Mouse (Mus musculus) kidney, adult 11 months (tissue): ENCODE measurements around the gene Kif3a.
"Not testable (repeated sequence)": the region's sequence is repeated elsewhere in the genome, so short reads cannot be mapped to it uniquely, and the experiment has no call there.

Experiments used
- DNase-seq: peaks from one replicate; pipeline ENCODE4 v3.0.0; 2022

Gene Kif3a

DNA sequence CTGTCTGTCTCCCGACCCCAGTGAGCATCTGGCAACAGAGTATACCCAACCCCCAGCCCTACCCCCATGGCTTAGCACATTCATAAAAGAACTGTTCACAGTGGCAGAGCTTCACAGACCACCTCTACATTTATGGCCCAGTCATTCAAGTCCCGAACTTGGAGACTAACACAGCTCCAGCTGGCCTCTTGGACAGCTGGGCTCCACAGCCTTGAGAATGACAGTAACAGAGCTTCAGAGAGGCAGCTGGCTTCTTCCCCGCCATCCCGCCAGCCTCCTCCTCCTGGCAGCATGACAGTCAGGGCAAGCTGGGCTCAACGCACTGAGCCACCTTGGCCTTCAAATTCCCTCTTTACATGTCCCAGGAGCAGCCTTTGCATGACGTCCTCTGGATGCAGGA is 20.9 kb upstream of the Kif3a start:
- no peak for DNase-seq

DNA sequence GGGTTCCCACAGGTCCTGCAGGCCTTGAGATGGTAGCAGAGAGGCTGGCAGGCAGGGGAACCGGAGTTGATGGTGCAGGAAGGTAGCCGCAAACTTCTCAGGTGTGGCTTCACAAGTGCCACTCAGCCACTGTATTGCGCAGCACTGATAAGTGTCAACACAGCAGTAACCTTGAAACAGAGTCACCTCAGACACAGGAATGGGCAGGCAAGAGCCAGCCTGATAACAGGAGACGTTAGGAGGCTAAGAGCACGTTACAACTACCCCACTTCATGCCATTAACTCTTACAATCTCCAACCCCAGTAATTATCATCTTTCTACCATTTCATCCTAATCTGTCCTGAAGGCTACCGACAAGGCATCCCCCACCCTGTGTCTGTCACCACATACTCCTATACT is 19.6 kb upstream of the Kif3a start:
- no peak for DNase-seq

DNA sequence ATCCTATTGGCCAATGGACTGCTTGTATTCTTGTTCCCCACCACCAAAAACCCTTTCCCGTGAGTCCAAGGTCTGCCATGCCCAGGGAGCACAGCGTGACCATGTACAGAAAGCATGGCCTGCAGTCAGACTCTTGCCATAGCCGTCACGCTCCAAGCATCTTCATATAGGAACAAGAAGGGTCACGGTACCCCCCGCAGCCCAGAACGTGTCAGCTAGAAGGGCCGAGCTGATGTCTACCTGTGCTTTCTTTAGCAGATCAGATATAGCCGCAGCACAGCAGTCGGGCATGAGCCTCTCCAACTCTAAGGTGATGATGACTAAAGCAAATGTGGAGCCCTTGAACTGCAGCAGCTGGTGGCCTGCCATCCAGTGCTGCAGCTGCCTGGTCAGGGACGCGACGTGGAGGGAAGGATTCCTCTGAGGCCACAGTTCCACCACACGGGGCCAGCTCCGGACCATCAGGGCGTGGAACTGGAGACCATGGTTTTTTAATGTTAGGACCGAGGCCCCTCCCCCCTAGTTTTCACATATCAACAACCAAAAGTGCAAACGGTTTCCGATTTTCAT is 19.1 kb upstream of the Kif3a start:
- no peak for DNase-seq

DNA sequence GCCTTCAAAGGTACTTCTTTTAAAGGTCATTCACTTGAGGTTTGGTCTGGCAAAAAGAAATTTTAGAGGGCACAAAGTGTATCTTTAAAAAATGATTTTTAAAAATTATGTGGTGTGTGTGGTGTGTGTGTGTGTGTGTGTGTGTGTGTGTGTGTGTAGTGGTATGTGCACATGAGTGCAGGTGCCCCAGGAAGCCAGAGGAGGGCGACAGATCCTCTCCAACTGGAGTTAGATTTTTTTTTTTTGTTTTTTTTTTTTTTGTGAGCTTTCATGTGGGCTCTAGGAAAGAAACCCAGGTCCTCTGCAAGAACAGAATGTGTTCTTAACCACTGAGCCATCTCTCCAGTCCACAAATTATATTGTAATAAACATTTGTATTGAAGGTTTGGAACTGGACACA is 16.5 kb upstream of the Kif3a start:
- no peak for DNase-seq

DNA sequence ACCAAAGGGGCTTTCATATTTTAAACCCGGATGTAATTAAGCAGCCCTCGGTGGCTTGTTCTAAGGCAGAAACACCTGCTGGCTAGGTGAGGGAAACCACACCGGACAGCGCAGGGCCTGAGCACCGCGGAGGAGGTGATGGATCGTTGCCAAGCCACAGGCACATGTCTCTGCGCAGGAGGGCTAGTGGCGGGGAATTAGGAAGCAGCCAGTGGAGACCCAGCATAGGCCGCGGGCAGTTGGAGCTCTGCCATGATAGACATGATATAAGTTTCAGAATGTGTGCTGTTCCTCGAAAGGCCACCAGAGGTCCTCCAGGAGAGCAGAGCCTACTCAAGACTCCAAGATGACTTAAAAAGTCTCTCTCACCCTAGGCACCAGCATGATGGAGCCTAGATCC is 15.4 kb upstream of the Kif3a start:
- DNase-seq: no peak

DNA sequence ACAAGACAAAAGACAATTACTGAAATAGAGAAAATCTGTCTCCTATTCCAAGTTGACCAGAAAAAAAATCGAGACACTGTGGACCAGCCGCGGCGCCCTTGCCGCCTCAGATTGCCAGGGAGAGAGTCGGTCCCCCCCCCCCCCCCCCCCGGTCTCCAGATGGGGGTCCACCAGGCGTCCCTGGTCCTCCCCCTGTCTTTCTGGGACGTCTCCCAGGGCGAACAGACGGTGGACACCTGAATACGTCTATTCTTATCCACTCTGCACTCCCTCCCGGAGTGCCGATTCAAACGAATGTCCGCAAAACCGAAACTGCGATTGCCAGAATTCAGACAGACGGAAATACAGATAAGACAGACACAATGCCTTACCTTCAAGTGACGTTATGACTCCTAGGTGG is 10.7 kb upstream of the Kif3a start:
- not testable (repeated sequence) for DNase-seq

DNA sequence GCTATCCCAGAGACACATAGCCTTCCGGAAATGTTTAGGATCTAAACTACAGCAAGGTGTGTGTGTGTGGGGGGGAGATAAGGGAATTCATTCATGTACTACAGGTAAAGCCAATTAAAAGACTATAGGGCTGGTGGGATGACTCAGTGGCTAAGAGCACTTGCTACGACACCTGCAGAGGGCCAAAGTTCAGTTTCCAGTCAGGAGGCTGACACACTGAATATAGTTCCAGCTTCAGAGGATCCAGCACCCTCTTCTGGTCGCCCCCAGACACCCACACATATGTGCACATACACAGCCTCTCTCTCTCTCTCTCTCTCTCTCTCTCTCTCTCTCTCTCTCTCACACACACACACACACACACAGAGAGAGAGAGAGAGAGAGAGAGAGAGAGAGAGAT is 9.2 kb upstream of the Kif3a start:
- not testable (repeated sequence) for DNase-seq

DNA sequence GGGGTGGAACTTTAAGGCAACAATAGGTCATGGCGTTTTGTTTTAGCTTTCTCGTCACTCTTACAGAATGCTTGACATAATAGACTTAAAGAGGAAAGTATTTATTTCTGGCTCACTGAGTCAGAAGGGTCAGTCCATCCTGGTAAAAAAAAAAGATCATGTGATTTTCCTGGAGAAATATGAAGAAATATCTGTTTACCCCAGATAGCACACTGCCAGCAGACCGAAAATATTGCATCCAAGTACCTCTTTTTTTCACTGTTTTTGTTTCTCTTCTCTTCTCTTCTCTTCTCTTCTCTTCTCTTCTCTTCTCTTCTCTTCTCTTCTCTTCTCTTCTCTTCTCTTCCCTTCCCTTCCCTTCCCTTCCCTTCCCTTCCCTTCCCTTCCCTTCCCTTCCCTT is 7.2 kb upstream of the Kif3a start:
- DNase-seq: not testable (repeated sequence)

DNA sequence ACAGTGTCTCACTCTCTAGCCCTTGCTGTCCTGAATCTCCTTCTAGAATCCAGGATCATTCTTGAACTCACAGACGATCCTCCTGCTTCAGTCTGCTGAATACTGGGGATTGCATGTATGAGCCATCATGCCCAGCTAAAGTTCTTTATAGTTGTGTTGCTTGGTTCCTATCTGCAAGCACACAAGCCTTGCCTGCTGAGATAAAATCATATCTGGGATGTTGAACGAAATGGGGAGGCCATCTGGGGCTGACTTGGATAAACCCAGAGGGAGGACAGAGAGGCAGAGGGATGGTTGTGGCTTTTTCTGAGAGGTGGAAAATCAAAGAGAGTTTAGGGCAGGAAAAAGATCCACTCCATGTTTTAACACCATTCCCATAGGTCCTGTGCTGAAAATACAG is 5.2 kb upstream of the Kif3a start:
- no peak for DNase-seq

DNA sequence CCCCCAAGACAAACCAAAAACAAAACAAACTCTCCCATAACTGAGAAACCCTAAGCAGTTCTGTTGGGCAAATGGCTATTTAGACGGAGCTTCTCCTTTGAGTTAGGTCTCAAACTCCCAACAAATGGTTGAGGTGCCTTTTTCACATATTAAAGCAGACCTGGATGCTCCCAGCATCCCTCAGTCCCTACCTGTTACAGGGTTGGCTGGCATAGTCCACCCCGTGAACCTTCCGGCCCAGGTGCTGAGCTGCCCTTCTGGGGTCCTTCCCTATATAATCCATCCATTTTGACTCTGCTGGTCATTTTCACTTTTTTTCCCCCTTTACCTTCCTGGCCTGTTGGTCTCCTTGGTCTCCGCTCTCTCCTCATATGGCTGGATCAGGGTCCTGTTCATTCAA is 533 bp upstream of the Kif3a start:
- no peak for DNase-seq

DNA sequence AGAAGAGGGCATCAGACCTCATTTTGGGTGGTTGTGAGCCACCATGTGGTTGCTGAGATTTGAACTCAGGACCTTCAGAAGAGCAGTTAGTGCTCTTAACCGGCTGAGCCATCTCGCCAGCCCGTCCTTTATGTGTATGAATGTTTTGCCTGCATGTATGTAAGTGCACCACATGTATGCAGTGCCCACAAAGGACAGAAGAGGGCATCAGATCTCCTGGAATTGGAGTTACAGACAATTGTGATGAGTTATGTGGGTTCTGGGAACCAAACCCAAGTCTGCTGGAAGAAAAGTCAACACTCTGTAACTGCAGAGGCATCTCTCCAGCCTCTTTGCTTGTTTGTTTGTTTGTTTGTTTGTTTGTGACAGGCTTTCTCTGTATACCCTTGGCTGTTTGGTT is 13.4 kb downstream of the Kif3a start:
- no peak for DNase-seq

DNA sequence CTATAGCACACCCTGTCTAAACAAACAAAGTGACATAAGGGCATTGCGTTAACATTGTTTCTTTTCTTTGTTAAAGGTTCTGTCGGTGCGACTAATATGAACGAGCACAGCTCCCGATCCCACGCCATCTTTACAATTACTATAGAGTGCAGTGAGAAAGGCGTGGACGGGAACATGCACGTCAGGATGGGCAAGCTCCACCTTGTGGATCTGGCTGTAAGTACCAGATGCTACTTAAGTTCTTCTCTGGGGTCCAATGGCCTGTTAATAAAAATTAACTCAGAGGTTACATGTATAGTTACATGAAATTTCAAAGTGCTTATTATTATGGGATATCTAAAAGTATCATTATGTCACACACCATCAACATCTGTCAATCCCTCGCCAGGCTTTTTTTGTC is 16.0 kb downstream of the Kif3a start:
- DNase-seq: no peak

DNA sequence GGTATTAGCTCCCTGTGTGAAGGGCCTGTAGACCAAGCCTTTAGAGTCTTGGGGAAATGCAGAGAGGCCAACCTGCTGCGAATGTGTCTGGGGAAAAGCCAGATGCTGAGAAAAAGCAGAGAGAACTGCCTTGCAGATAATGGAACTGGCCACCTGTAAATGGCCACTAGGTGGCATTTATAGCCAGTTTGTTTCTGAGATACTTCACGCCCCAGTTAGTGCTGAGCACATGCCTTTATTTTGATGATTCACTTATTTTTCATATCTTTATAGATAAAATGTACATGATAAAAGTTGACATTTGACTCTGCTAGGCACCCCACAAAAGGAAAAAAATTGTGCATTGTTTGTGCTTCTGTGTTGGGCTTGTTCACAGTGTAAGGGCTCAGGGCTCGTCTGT is 17.7 kb downstream of the Kif3a start:
- no peak for DNase-seq

DNA sequence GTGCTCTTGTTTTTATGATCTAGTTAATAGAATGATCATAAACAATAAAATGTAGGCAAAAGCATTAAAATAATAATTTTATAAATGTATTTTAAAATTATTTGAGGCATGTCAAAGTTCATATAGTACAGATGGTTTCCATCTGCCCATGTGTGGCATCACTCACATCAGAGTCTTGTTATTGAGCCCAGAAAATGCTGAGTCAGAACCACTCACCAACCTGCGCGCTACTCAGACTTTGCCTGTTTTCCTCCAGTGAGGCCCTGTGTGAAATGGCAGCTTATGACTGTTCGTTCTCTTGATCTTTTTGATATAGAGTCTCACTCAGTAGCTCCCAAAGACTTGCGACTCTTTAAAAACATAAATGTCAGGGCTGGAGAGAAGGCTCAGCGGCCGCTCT is 18.3 kb downstream of the Kif3a start:
- no peak for DNase-seq

DNA sequence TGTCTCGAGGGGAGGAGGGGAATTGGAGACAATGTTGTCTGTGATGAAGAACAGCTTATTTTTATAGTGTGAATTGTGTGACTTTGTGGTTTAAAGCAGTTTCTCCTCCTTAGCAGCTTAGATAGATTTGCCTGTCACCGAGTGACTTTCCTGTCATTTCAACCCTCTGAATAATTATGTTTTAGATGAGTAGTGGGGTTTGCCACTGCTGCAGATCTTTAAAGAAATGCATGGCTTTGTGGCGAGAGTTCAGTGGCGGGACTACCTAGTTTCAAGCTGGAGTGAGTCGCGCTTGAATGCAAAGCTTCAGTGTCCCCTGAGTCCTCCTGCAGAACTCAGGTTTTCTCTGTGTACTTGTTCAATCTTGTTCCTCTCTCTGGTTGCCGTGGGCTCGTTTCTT is 21.1 kb downstream of the Kif3a start:
- no peak for DNase-seq

DNA sequence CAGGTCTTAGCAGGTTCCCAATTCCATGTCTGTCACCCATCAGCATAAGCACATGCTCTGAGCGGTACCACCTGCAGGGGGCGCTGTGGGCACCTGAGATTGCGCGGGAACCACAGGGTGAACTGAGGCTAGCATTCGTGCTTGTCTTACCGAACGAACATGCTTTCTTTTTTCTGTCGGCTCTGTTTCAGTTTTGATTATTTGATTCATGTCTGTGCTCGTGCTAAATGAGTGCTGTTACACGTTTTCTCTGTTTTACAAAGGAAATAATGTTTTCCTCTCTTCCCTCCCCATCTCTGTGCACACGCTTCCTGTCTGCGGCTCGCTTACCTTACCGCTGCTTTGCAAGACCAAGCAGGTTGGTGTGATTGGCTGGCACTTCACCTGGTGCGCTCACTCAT is 23.2 kb downstream of the Kif3a start:
- DNase-seq: no peak

DNA sequence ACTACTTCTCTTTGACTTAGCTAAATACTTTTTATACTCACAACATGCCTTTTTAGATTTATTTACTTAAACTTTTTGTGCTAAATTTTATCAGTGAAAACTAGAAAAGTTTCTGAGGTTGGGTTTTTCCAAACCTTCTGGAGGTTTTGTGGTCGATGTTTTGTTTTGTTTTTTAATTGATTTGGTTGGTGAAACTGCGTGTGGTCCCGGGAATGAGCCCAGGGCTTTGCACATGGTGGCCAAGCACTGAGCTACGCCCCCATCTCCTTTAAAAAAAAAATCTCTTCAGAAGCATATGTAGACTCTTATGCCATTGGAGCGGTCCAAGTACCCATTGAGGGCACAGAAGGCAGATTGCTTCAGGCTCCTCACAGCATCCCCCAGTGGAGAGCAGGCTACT is 23.9 kb downstream of the Kif3a start:
- DNase-seq: no peak

DNA sequence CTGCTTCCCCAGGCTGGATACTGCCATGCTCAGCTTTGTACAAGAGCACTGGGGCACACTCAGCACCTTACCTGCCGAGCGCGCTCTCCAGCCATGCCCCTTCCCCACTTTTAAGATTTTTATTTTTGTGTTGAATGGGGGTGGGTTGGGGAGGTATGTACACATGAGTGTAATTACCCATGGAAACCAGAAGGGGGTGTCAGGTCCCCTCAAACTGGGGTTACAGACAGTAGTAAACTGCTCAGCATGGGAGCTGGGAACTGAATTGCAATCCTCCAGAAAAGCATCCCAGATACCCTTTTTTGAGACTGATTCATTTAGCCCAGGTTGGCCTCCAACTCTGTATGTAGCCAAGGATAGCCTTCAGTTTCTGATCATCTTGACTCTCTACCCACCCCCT is 37.8 kb downstream of the Kif3a start:
- no peak for DNase-seq

DNA sequence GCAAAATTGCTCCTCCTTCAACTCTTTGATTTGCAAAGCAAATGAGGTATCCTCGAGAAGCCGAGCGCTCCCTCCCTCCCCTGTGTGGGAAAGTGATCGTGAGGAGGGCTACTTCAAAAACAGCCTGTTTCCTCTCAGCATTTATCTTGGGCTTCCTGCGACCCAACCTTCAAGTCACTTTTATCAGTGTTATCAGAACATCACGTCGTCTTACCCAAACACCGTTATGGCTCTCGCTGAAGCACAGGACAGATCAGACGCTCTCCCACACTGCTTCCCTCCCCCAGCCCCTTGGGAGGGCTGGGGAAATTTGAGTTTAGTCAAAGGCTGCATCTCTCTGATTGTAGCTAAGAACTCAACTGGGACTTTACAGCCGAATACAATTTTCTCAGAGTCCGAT is 38.4 kb downstream of the Kif3a start:
- no peak for DNase-seq

DNA sequence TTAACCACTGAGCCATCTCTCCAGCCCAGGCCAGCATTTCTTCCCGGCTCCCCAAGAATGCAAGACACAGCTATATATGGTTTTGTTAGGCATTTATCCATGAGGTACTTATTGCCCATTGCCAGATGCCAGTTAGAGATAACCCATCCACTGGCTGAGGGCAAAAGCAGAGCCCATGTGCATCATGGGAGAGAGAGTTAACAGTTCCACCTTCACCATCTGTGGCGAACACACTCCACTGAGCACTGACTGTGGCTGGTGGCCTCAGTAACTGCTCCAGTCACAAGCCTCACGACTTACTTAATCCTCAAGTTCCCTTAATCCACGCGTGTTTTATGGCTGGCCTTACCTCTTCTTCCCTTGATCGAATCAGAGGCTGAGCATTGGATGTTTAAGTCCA is 42.1 kb downstream of the Kif3a start:
- DNase-seq: no peak

DNA sequence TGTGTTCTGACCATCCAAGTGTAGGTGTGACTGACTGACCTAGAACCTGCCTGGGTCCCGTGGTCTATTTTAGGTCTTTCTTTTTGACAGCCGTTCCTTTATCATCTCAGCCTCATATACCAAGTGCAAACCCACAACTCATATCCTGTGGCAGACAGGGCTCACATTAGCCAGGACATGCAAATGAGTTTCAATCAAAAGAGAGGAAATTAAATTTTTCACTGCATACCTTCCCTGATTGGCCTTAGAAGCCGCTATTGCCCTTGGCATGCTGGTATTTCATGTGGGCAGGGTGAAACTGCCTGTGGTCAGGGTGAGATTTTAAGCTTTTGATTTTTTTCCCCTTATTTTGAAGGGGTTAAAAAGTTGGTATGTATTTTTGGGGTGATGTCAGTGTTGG is 42.5 kb downstream of the Kif3a start:
- DNase-seq: no peak

DNA sequence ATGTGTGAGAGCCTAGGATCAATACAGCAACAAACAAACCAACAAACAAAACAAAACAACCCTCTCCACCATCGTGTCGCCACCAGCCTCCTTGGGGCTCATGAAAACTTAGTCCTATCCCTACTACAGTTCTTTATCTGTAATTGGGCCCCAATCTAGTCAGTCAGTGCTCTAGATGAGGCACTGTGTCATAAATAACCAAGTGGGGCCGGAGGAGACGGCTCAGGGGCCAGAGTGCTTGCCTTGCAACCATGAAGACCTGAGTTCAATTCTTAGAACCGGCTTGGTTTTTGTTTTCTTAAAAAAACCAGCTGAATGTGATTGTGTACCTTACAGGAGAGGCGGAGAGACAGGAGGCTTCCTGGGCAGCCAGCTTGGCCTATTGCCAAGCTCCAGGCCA is 48.0 kb downstream of the Kif3a start:
- no peak for DNase-seq

DNA sequence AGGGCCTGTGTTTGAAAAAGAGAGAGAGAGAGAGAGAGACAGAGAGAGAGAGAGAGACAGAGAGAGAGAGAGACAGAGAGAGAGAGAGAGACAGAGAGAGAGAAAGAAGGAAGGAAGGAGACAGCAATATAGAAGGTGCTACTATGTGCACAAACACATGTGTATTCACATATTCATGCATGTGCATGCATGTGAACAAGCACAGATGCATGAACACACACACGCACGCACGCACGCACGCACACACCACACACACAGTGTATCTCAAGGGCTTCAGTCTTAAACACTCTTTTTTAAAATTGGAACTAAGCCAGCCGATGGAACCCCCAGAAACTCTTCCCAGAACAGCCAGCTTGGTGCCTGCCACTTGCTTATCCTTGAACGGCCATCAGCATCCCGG is 48.4 kb downstream of the Kif3a start:
- DNase-seq: no peak

DNA sequence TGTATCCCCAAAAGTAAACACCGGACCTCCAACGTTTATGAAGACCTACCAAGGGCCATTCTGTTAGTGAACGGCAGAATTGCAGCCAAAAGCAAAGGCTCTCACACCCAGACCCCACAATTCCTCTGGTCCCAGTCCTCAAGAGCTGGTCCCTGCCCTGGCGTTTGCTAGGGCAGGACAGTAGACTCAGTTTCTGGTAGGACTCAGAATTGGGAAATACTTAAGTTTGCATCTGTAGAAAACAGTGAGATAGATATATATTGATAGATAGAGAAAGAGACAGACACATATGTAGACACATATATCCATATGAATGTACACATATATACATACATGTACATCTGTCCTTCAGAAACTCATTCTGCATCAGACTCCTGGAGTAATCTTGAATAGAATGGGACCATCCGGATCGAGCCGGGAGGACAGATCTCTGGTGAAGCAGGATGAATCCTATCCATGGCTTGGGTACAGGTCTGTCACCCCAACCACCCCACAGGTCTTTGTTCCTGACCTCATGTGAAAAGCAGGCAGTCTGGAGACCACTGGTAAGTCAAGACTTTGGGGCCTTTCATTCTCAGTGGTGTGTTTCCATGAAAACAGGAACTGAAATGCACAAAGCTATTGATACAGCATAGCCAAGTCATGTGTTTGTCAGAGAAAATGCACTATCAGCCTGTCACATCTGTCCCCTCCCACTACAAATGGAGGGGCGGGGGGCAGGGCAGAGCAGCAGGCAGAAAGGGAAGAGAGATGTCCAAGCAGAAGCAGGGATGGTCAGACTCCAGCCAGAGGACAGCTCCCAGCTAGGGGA is 49.8 kb downstream of the Kif3a start:
- DNase-seq: no peak

DNA sequence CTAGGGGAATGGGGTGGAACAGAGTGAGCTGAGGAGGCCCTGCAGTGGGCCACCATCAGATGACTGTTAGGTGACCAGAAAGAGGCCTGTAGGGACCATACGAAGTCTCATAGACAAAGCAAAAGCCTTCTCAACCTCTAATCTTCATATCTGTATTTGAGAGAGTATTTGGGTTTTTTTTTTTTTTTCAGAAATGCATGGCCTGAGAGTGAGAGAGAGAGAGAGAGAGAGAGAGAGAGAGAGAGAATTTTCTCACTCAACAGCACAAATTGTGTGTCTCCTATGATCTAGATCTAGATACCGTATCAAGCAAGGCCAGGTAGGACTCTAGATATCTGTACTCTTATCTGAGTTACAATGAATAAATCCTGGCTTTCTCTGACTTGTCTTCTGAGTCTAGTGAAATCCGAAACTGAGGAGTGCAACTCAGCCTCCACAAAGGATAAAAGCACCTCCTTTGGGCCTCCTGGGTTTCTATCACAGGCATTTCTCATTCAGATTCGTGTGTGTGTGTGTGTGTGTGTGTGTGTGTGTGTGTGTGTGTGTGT is 50.5 kb downstream of the Kif3a start:
- DNase-seq: no peak
